Mouse (Mus musculus) heart, postnatal 0 days (tissue): ENCODE results near the gene Rybp. TPM values are rescaled to one million over a fixed set of nuclear protein-coding genes. Genes with fewer than 3 reads are reported as not detected.

Experiments used
- ATAC-seq: fragments of 200-750 bp; cut with Nextera tagmentation; 2 replicates; pipeline ENCODE4 v1.8.0; 2017; ENCODE audit warnings: low read depth, moderate number of reproducible peaks, moderate library complexity; ENCODE audit not compliant: insufficient read depth
- DNase-seq: peaks from one replicate; pipeline ENCODE4 v3.0.0-alpha.2; 2016; ENCODE audit warnings: low spot score
- H3K27ac ChIP-seq: fragments of 300-500 bp; sonication (generic); 2 replicates; pipeline ENCODE4 v1.5.1; 2014; ENCODE audit warnings: low read depth, mild to moderate bottlenecking
- H3K27me3 ChIP-seq: fragments of 300-500 bp; sonication (generic); 2 replicates; pipeline ENCODE4 v1.6.1; 2014; ENCODE audit warnings: low read length, mixed read lengths; ENCODE audit not compliant: control insufficient read depth, insufficient read depth
- H3K36me3 ChIP-seq: fragments of 300-500 bp; sonication (generic); replicated peaks from 2 replicates; pipeline ENCODE4 v1.6.1; 2014; ENCODE audit warnings: low read length, mixed read lengths; ENCODE audit not compliant: control insufficient read depth, insufficient read depth
- H3K4me1 ChIP-seq: fragments of 300-500 bp; sonication (generic); 2 replicates; pipeline ENCODE4 v1.6.1; 2014; ENCODE audit warnings: antibody characterized with exemption; ENCODE audit not compliant: control insufficient read depth, insufficient read depth
- H3K4me2 ChIP-seq: fragments of 300-500 bp; sonication (generic); 2 replicates; pipeline ENCODE4 v1.6.1; 2014; ENCODE audit warnings: low read depth, mild to moderate bottlenecking, low read length, moderate library complexity
- H3K4me3 ChIP-seq: fragments of 300-500 bp; sonication (generic); 2 replicates; pipeline ENCODE4 v1.5.1; 2014; ENCODE audit warnings: low read depth, low read length
- H3K9ac ChIP-seq: fragments of 300-500 bp; sonication (generic); replicated peaks from 2 replicates; pipeline ENCODE4 v1.6.1; 2014; ENCODE audit warnings: low read depth, low read length, mixed read lengths
- H3K9me3 ChIP-seq: fragments of 300-500 bp; sonication (generic); replicated peaks from 2 replicates; pipeline ENCODE4 v1.6.1; 2016; ENCODE audit warnings: low read length; ENCODE audit not compliant: control insufficient read depth
- CTCF ChIP-seq: IDR thresholded peaks from 2 replicates; pipeline ENCODE4 v1.5.1; 2016; ENCODE audit warnings: antibody characterized with exemption, control low read depth, low read depth
- EP300 ChIP-seq: IDR thresholded peaks from 2 replicates; pipeline ENCODE4 v1.6.1; 2016; ENCODE audit warnings: antibody characterized with exemption, low read depth
- WGBS: fragments of 180-500 bp; shearing (Covaris S2); extraction: QIAGEN DNeasy Blood & Tissue Kit; methylation state at CpG from one replicate; pipeline ENCODE4 v1.1.7; 2014; 5-methylcytosine and 5-hydroxymethylcytosine counted together
- polyA plus RNA-seq: library from polyadenylated mRNA; unstranded; fragments of >200 nt; fragmentation: Nextera tagmentation; extraction: Ambion mirVana; gene quantifications from 2 replicates; pipeline ENCODE4 v1.2.1, GENCODE M21; 2015
- total RNA-seq: library from RNA; depleted of rRNA; stranded (reverse); fragments of >200 nt; gene quantifications from 2 replicates; pipeline ENCODE4 v1.2.3, GENCODE M21; 2014; ENCODE audit warnings: low replicate concordance

Rybp gene
- total and polyA plus RNA-seq, 2 experiments from 2014 or later, result 5.2 to 8.6 TPM

DNA sequence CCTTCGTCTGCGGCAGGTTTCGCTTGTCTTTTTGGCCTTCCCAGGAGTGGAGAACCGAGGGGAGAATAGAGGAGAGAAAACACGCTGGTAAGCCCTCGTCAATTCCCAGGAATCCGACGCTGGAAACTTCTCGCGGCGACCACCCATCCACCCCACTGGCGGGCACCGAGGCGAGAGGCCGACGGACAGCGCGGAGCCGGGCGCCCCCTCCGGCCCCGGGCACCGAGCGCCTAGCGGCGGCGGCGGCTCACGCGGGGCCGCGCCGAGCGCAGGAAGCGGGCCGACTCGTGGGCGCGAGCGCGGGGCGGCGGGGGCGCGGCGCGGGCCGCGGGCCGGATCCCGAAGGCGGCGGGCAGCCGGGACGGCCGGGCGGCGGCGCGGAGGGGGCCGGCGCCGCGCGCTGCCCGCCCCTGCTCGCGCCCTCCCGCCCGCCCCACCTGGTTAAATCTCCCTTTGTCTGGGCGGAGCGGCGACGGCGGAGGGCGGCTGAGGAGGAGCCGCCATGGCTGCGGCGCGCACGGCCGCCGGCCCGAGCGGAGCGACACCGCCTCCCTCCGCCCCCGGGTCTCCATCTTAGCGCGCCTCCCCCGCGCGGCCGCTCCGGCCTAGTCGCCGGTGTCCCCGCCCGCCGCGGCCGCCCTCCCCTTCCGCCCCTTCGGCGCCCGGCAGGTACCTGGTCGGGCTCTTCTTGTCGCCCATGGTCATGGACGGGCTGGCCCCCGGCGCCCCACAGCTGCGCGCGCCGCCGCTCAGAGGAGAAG lies 532 bp downstream of the Rybp start:
- H3K4me1 ChIP-seq, result peaks cover 19% of the 10 kb centered on the region
- H3K9me3 ChIP-seq, result no peaks in the 10 kb centered on the region
- peak overlapping the region; percentile 97 for H3K27ac ChIP-seq
- TF ChIP-seq EP300 (no peak), CTCF (no peak)
- no peaks in the 10 kb centered on the region for H3K27me3 ChIP-seq
- H3K4me3 ChIP-seq, result peak overlapping the region; percentile 72
- no peaks in the 10 kb centered on the region for H3K36me3 ChIP-seq
- under 1% methylated on average over 78 of the region's 117 CpGs for WGBS
- ATAC-seq (peak; percentile 66), DNase-seq (peak; percentile 42)
- peak overlapping the region; percentile 89 for H3K9ac ChIP-seq
- H3K4me2 ChIP-seq, result peak overlapping the region; percentile 88

DNA sequence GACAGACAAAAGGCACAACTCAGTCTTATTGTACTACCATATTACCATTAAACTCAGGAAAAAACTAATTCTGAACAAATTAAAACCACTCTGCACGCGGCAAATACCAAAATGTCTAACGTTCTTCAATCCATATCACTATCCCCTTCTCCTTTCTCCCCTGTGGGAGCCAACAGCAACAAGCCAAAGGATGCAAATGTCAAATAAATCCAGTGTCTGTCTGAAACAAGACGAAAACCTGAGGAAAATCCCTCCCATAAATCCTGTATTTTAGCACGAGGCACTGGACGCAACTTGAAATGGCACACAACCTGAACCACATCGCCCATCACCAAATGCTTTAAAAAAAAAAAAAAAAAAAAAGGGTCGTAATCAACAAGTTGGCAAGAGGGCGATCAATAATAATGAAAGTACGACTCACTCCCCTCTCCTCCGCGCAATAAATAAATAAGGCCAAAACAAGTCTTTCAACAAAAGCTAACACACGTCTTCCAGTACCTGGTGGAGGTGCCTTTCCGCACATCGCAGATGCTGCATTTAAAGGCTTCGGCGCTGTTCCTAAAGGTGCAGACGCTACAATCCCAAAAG lies 1.2 kb downstream of the Rybp start:
- H3K4me1 ChIP-seq, result peaks cover 19% of the 10 kb centered on the region
- H3K27ac ChIP-seq, result peak overlapping the region; percentile 97
- H3K9ac ChIP-seq, result peak overlapping the region; percentile 89
- WGBS, result 5% methylated on average over 18 of the region's 18 CpGs
- H3K9me3 ChIP-seq, result no peaks in the 10 kb centered on the region
- no peak for ATAC-seq
- H3K27me3 ChIP-seq, result no peaks in the 10 kb centered on the region
- H3K4me2 ChIP-seq, result peak overlapping the region; percentile 88
- peak overlapping the region; percentile 72 for H3K4me3 ChIP-seq
- TF ChIP-seq CTCF (no peak), EP300 (no peak)
- no peak for DNase-seq
- H3K36me3 ChIP-seq, result no peaks in the 10 kb centered on the region

DNA sequence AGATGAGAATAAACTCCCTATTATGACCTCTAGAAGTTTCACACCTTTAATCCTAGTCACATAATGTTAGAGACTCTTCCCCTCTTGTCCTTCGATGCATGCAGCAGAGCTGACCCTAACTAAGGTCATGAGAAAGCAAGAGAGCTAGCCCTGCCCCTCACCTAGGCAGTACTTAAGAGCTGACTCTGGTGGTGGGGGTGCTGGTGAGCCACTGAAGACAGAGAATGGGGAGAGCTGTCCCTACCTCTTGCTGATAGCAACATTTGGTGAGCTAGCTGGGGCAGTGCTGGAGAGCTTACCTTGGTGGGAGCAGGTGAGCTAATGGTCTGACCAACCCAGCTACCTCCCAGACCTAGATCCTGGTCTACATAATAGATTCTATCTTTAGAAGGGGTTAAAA lies 8.4 kb downstream of the Rybp start:
- Histone ChIP-seq H3K27ac (no peak overlapping the region), H3K36me3 (no peaks in the 10 kb centered on the region), H3K9me3 (no peaks in the 10 kb centered on the region), H3K9ac (no peak overlapping the region), H3K27me3 (no peaks in the 10 kb centered on the region), H3K4me3 (no peak overlapping the region), H3K4me2 (no peak overlapping the region), H3K4me1 (peaks cover 8% of the 10 kb centered on the region)
- ATAC-seq, result no peak
- DNase-seq, result no peak
- 87% methylated on average over 1 of the region's 1 CpGs for WGBS
- TF ChIP-seq CTCF (no peak), EP300 (no peak)

DNA sequence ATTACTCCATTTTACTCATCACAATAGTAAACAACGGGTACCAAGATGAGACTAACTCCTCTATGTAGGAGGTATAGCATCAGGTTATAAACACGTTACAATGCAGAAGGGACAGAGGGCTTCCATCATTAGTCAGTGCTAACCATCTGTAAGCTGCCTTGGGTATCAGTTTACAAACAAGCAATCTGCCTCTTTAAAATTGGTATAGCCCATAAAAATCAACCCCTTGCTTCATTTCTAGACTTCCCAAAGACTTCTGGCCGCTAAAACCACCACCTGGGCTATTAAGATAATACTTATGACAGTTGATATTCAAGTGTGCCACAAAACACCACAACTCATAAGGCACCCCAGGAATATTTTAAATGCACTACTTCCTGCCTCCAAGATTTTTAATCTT lies 10.9 kb downstream of the Rybp start:
- Histone ChIP-seq H3K4me3 (no peak overlapping the region), H3K36me3 (no peaks in the 10 kb centered on the region), H3K9ac (no peak overlapping the region), H3K4me2 (no peak overlapping the region), H3K27me3 (no peaks in the 10 kb centered on the region), H3K9me3 (no peaks in the 10 kb centered on the region), H3K27ac (no peak overlapping the region), H3K4me1 (peaks cover 16% of the 10 kb centered on the region)
- no peak for TF ChIP-seq CTCF
- no peak for TF ChIP-seq EP300
- no peak for ATAC-seq
- DNase-seq, result no peak
- 87% methylated on average over 3 of the region's 3 CpGs for WGBS

DNA sequence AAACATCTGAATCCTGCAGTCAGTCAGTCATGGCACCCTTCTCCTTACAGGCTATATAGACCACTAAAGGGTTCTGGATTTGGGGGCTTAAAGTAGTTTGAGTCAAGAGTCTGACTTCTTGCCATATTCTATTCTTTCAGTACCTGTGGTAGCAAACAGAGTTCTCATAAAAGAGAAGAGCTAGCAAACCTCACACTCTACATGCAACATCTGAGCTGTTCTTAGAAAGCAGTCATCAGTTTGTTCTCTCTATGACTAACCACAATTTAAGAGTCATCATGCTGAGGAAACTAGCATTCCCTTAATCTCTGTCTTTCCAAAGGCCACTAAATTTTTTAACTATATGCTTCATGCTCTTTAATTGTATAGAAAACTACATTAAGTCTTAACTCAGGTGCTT lies 11.6 kb downstream of the Rybp start:
- H3K9me3 ChIP-seq, result no peaks in the 10 kb centered on the region
- no peaks in the 10 kb centered on the region for H3K27me3 ChIP-seq
- ATAC-seq (no peak), DNase-seq (no peak)
- H3K4me1 ChIP-seq, result peaks cover 22% of the 10 kb centered on the region
- TF ChIP-seq EP300, result no peak
- TF ChIP-seq CTCF, result no peak
- no peaks in the 10 kb centered on the region for H3K36me3 ChIP-seq
- no peak overlapping the region for H3K9ac ChIP-seq
- H3K4me3 ChIP-seq, result no peak overlapping the region
- no peak overlapping the region for H3K4me2 ChIP-seq
- no peak overlapping the region for H3K27ac ChIP-seq
